Mouse (Mus musculus) intestine, postnatal 0 days (tissue): ENCODE measurements at regions not wholly inside any gene's neighbourhood (a gene's known extent, or its start where the extent isn't known, plus 50 kb on each side); places are given as distances from the start of the nearest gene placed in this dataset.

Experiments
- ATAC-seq: fragments of 200-750 bp; cut with Nextera tagmentation; 2 replicates; pipeline ENCODE4 v1.8.0; 2017; ENCODE audit warnings: mild to moderate bottlenecking, moderate TSS enrichment, moderate library complexity
- H3K27ac ChIP-seq: fragments of 300-500 bp; sonication (generic); 2 replicates; pipeline ENCODE4 v1.5.1; 2014; ENCODE audit warnings: mild to moderate bottlenecking, low read depth, low read length, moderate library complexity
- H3K27me3 ChIP-seq: fragments of 300-500 bp; sonication (generic); replicated peaks from 2 replicates; pipeline ENCODE4 v1.6.1; 2014; ENCODE audit warnings: low read length, mixed read lengths; ENCODE audit not compliant: control insufficient read depth, insufficient read depth
- H3K36me3 ChIP-seq: fragments of 300-500 bp; sonication (generic); 2 replicates; pipeline ENCODE4 v1.6.1; 2014; ENCODE audit warnings: mild to moderate bottlenecking, moderate library complexity; ENCODE audit not compliant: control insufficient read depth, insufficient read depth
- H3K4me1 ChIP-seq: fragments of 300-500 bp; sonication (generic); replicated peaks from 2 replicates; pipeline ENCODE4 v1.6.1; 2014; ENCODE audit warnings: antibody characterized with exemption, low read length, mixed read lengths; ENCODE audit not compliant: control insufficient read depth, insufficient read depth
- H3K4me2 ChIP-seq: fragments of 300-500 bp; sonication (generic); replicated peaks from 2 replicates; pipeline ENCODE4 v1.6.1; 2014; ENCODE audit warnings: low read depth, mild to moderate bottlenecking, moderate library complexity
- H3K4me3 ChIP-seq: fragments of 300-500 bp; sonication (generic); 2 replicates; pipeline ENCODE4 v1.5.1; 2014; ENCODE audit warnings: low read depth, low read length
- H3K9ac ChIP-seq: fragments of 300-500 bp; sonication (generic); 2 replicates; pipeline ENCODE4 v1.6.1; 2014; ENCODE audit warnings: mild to moderate bottlenecking, low read depth, low read length
- H3K9me3 ChIP-seq: fragments of 300-500 bp; sonication (generic); 2 replicates; pipeline ENCODE4 v1.6.1; 2016; ENCODE audit warnings: mixed run types; ENCODE audit not compliant: control insufficient read depth
- CTCF ChIP-seq: sonication (generic); IDR thresholded peaks from 2 replicates; pipeline ENCODE4 v1.5.1; 2016; ENCODE audit warnings: low read depth, mild to moderate bottlenecking, control low read depth, antibody characterized with exemption, moderate library complexity
- WGBS: fragments of 180-500 bp; shearing (Covaris S2); extraction: QIAGEN DNeasy Blood & Tissue Kit; methylation state at CpG from one replicate; pipeline ENCODE4 v1.1.7; 2014; 5-methylcytosine and 5-hydroxymethylcytosine counted together

- no peak for TF ChIP-seq CTCF
- no peaks in the 10 kb centered on the region for H3K4me1 ChIP-seq
- WGBS: 78% methylated on average over 3 of the region's 3 CpGs
- no peaks in the 10 kb centered on the region for H3K27me3 ChIP-seq
- H3K4me3 ChIP-seq: no peak overlapping the region
- no peak overlapping the region for H3K4me2 ChIP-seq
- no peak overlapping the region for H3K9ac ChIP-seq
- no peak for ATAC-seq
- no peak overlapping the region for H3K27ac ChIP-seq
- no peaks in the 10 kb centered on the region for H3K9me3 ChIP-seq
- H3K36me3 ChIP-seq: no peaks in the 10 kb centered on the region
These were observed 56.6 kb upstream of the Raph1 start for GRCm38 (mm10) chr1:60623440-60624016.

- H3K27me3 ChIP-seq: no peaks in the 10 kb centered on the region
- no peak overlapping the region for H3K4me3 ChIP-seq
- 38% methylated on average over 3 of the region's 3 CpGs for WGBS
- peak; percentile 76 for ATAC-seq
- peak overlapping the region; percentile 24; the same call in 1 of the 2 replicates for H3K4me2 ChIP-seq
- H3K27ac ChIP-seq: peak overlapping the region; percentile 86
- TF ChIP-seq CTCF: no peak
- no peaks in the 10 kb centered on the region for H3K9me3 ChIP-seq
- no peak overlapping the region for H3K9ac ChIP-seq
- no peaks in the 10 kb centered on the region for H3K36me3 ChIP-seq
- no peaks in the 10 kb centered on the region for H3K4me1 ChIP-seq
These were observed 54.9 kb upstream of the Raph1 start for GRCm38 (mm10) chr1:60621770-60622169.

GRCm38 (mm10) chr1:60621064-60621726 lies 54.3 kb upstream of the Raph1 start:
- H3K27ac ChIP-seq: peak overlapping the region; percentile 86

GRCm38 (mm10) chr1:60618389-60618788 lies 51.5 kb upstream of the Raph1 start:
- no peak overlapping the region for H3K27ac ChIP-seq
- H3K4me3 ChIP-seq: no peak overlapping the region
- H3K9me3 ChIP-seq: no peaks in the 10 kb centered on the region
- no peak overlapping the region for H3K9ac ChIP-seq
- no peak for TF ChIP-seq CTCF
- no peaks in the 10 kb centered on the region for H3K36me3 ChIP-seq
- no peak for ATAC-seq
- 79% methylated on average over 1 of the region's 1 CpGs for WGBS
- no peaks in the 10 kb centered on the region for H3K4me1 ChIP-seq
- no peak overlapping the region for H3K4me2 ChIP-seq
- no peaks in the 10 kb centered on the region for H3K27me3 ChIP-seq

More at GRCm38 (mm10) chr1:60621064-60621726, 54.3 kb upstream of the Raph1 start:
- no peak overlapping the region for H3K9ac ChIP-seq
- 46% methylated on average over 8 of the region's 8 CpGs for WGBS
- no peak overlapping the region for H3K4me3 ChIP-seq
- H3K36me3 ChIP-seq: no peaks in the 10 kb centered on the region
- no peaks in the 10 kb centered on the region for H3K4me1 ChIP-seq
- H3K27me3 ChIP-seq: no peaks in the 10 kb centered on the region
- ATAC-seq: peak; percentile 90
- H3K9me3 ChIP-seq: no peaks in the 10 kb centered on the region
- peak overlapping the region; percentile 24; the same call in 1 of the 2 replicates for H3K4me2 ChIP-seq
- no peak for TF ChIP-seq CTCF

DNA sequence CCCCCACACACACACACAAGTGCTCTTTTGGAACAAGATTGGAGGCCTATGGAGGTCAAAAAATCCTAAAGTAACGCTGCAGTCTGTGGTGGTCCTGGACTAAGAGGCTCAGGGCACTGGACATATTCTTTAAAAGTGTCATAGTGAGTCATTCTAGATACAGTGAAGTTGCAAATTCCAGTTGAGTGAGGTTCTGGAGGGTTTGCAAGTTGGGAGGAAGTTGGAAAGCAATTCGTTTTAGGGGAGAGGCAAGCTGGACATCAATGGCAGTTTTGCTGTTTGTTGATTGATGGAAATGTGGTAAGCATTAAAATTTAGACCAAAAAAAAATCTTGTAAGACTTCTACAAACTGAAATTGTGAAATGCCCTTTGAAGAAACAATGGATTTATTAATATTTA lies 50.0 kb upstream of the Raph1 start:
- TF ChIP-seq CTCF: no peak
- no peak overlapping the region for H3K27ac ChIP-seq
- no peak overlapping the region for H3K4me3 ChIP-seq
- no peaks in the 10 kb centered on the region for H3K27me3 ChIP-seq
- no peaks in the 10 kb centered on the region for H3K36me3 ChIP-seq
- H3K4me2 ChIP-seq: no peak overlapping the region
- whole genome bisulfite sequencing: 74% methylated on average over 2 of the region's 2 CpGs
- no peaks in the 10 kb centered on the region for H3K4me1 ChIP-seq
- ATAC-seq: no peak
- no peak overlapping the region for H3K9ac ChIP-seq
- no peaks in the 10 kb centered on the region for H3K9me3 ChIP-seq
